Mouse (Mus musculus): ENCODE measurements around the gene Exoc6b. TPM values are rescaled to one million over a fixed set of nuclear protein-coding genes. Genes with fewer than 3 reads are reported as not detected.

The Exoc6b gene
- polyA plus RNA-seq, 1 experiment from 2014 or later: 3.6 TPM

GRCm38 (mm10) chr6:84598725-84599124, 470.6 kb downstream of the Exoc6b start:
- WGBS (ENCODE audit: insufficient replicate concordance): 57% methylated on average over 3 of the region's 3 CpGs
- H3K9ac ChIP-seq (ENCODE audit: low read depth, low read length): no peak overlapping the region
- H3K4me3 ChIP-seq (ENCODE audit: low read depth, low read length): no peak overlapping the region

GRCm38 (mm10) chr6:84594626-84595025, 474.7 kb downstream of the Exoc6b start:
- Histone ChIP-seq H3K4me2 (ENCODE audit: low read depth, low read length) (no peak overlapping the region), H3K27ac (ENCODE audit: low read length) (no peak overlapping the region), H3K4me1 (ENCODE audit: control insufficient read depth, low read depth, low read length) (no peaks in the 10 kb centered on the region), H3K9me3 (replicated peaks; ENCODE audit: control insufficient read depth, low read length) (no peaks in the 10 kb centered on the region), H3K27me3 (ENCODE audit: control insufficient read depth, insufficient read depth, low read depth, low read length) (peaks cover 8% of the 10 kb centered on the region), H3K4me3 (ENCODE audit: low read depth, low read length) (no peak overlapping the region), H3K36me3 (ENCODE audit: control insufficient read depth, insufficient read depth) (no peaks in the 10 kb centered on the region), H3K9ac (ENCODE audit: low read depth, low read length) (no peak overlapping the region)
- ATAC-seq (ENCODE audit: low read depth): no peak
- WGBS (ENCODE audit: insufficient replicate concordance): 59% methylated on average over 3 of the region's 3 CpGs

More at GRCm38 (mm10) chr6:84598725-84599124, 470.6 kb downstream of the Exoc6b start:
- Histone ChIP-seq H3K27ac (ENCODE audit: low read length) (no peak overlapping the region), H3K9me3 (replicated peaks; ENCODE audit: control insufficient read depth, low read length) (no peaks in the 10 kb centered on the region), H3K4me2 (ENCODE audit: low read depth, low read length) (no peak overlapping the region), H3K36me3 (ENCODE audit: control insufficient read depth, insufficient read depth) (no peaks in the 10 kb centered on the region), H3K27me3 (ENCODE audit: control insufficient read depth, insufficient read depth, low read depth, low read length) (no peaks in the 10 kb centered on the region; the same call in 1 of the 2 replicates), H3K4me1 (ENCODE audit: control insufficient read depth, low read depth, low read length) (no peaks in the 10 kb centered on the region)
- no peak for ATAC-seq (ENCODE audit: low read depth)

GRCm38 (mm10) chr6:84593693-84594092, 475.6 kb downstream of the Exoc6b start, which contains the start of gene Cyp26b1:
Gene Cyp26b1, minus strand, starts transcription at chr6:84593908.
- no peak for ATAC-seq (ENCODE audit: low read depth)

GRCm38 (mm10) chr6:84590961-84591745, 478.2 kb downstream of the Exoc6b start:
- Histone ChIP-seq H3K27ac (ENCODE audit: low read length) (no peak overlapping the region), H3K36me3 (ENCODE audit: control insufficient read depth, insufficient read depth) (no peaks in the 10 kb centered on the region), H3K9ac (ENCODE audit: low read depth, low read length) (no peak overlapping the region), H3K9me3 (replicated peaks; ENCODE audit: control insufficient read depth, low read length) (no peaks in the 10 kb centered on the region), H3K4me3 (ENCODE audit: low read depth, low read length) (no peak overlapping the region), H3K4me2 (ENCODE audit: low read depth, low read length) (no peak overlapping the region), H3K27me3 (ENCODE audit: control insufficient read depth, insufficient read depth, low read depth, low read length) (peaks cover 43% of the 10 kb centered on the region), H3K4me1 (ENCODE audit: control insufficient read depth, low read depth, low read length) (peaks cover 3% of the 10 kb centered on the region)
- no peak for ATAC-seq (ENCODE audit: low read depth)
- 44% methylated on average over 6 of the region's 6 CpGs for WGBS (ENCODE audit: insufficient replicate concordance)

More at GRCm38 (mm10) chr6:84593693-84594092, 475.6 kb downstream of the Exoc6b start, which contains the start of gene Cyp26b1:
- H3K4me3 ChIP-seq (ENCODE audit: low read depth, low read length): no peak within 1 kb of the TSS
- H3K9me3 ChIP-seq (replicated peaks; ENCODE audit: control insufficient read depth, low read length): no peaks in the 10 kb centered on the region
- WGBS (ENCODE audit: insufficient replicate concordance): 72% methylated on average over 10 of the region's 10 CpGs
- H3K9ac ChIP-seq (ENCODE audit: low read depth, low read length): no peak within 1 kb of the TSS
- no peak within 1 kb of the TSS for H3K27ac ChIP-seq (ENCODE audit: low read length)
- peaks cover 18% of the 10 kb centered on the region for H3K27me3 ChIP-seq (ENCODE audit: control insufficient read depth, insufficient read depth, low read depth, low read length)
- H3K4me2 ChIP-seq (ENCODE audit: low read depth, low read length): no peak within 1 kb of the TSS
- no peaks in the 10 kb centered on the region for H3K4me1 ChIP-seq (ENCODE audit: control insufficient read depth, low read depth, low read length)
- no peaks in the 10 kb centered on the region for H3K36me3 ChIP-seq (ENCODE audit: control insufficient read depth, insufficient read depth)

- H3K36me3 ChIP-seq (ENCODE audit: control insufficient read depth, insufficient read depth): no peaks in the 10 kb centered on the region
- ATAC-seq (ENCODE audit: low read depth): peak; percentile 47; the same call in 1 of the 2 replicates
- H3K4me1 ChIP-seq (ENCODE audit: control insufficient read depth, low read depth, low read length): peaks cover 3% of the 10 kb centered on the region
- H3K27me3 ChIP-seq (ENCODE audit: control insufficient read depth, insufficient read depth, low read depth, low read length): peaks cover 55% of the 10 kb centered on the region
- H3K9ac ChIP-seq (ENCODE audit: low read depth, low read length): no peak overlapping the region
- H3K9me3 ChIP-seq (replicated peaks; ENCODE audit: control insufficient read depth, low read length): no peaks in the 10 kb centered on the region
- H3K27ac ChIP-seq (ENCODE audit: low read length): no peak overlapping the region
- no peak overlapping the region for H3K4me2 ChIP-seq (ENCODE audit: low read depth, low read length)
- WGBS (ENCODE audit: insufficient replicate concordance): 4% methylated on average over 39 of the region's 39 CpGs
- H3K4me3 ChIP-seq (ENCODE audit: low read depth, low read length): no peak overlapping the region
Observed at GRCm38 (mm10) chr6:84589742-84590686, 479.3 kb downstream of the Exoc6b start.

GRCm38 (mm10) chr6:84588895-84589652, 480.2 kb downstream of the Exoc6b start:
- 2% methylated on average over 54 of the region's 54 CpGs for WGBS (ENCODE audit: insufficient replicate concordance)
- no peak for ATAC-seq (ENCODE audit: low read depth)
- Histone ChIP-seq H3K4me2 (ENCODE audit: low read depth, low read length) (peak overlapping the region; percentile 63), H3K9me3 (replicated peaks; ENCODE audit: control insufficient read depth, low read length) (no peaks in the 10 kb centered on the region), H3K27ac (ENCODE audit: low read length) (no peak overlapping the region), H3K9ac (ENCODE audit: low read depth, low read length) (no peak overlapping the region), H3K4me1 (ENCODE audit: control insufficient read depth, low read depth, low read length) (peaks cover 3% of the 10 kb centered on the region), H3K27me3 (ENCODE audit: control insufficient read depth, insufficient read depth, low read depth, low read length) (peaks cover 64% of the 10 kb centered on the region), H3K36me3 (ENCODE audit: control insufficient read depth, insufficient read depth) (no peaks in the 10 kb centered on the region), H3K4me3 (ENCODE audit: low read depth, low read length) (peak overlapping the region; percentile 46)

- peaks cover 6% of the 10 kb centered on the region for H3K4me1 ChIP-seq (ENCODE audit: control insufficient read depth, low read depth, low read length)
Observed at GRCm38 (mm10) chr6:84588221-84588894, 481.0 kb downstream of the Exoc6b start.

More at GRCm38 (mm10) chr6:84588221-84588894, 481.0 kb downstream of the Exoc6b start:
- Histone ChIP-seq H3K9me3 (replicated peaks; ENCODE audit: control insufficient read depth, low read length) (no peaks in the 10 kb centered on the region), H3K9ac (ENCODE audit: low read depth, low read length) (no peak overlapping the region), H3K4me3 (ENCODE audit: low read depth, low read length) (peak overlapping the region; percentile 46), H3K27me3 (ENCODE audit: control insufficient read depth, insufficient read depth, low read depth, low read length) (peaks cover 71% of the 10 kb centered on the region), H3K36me3 (ENCODE audit: control insufficient read depth, insufficient read depth) (no peaks in the 10 kb centered on the region), H3K27ac (ENCODE audit: low read length) (no peak overlapping the region), H3K4me2 (ENCODE audit: low read depth, low read length) (peak overlapping the region; percentile 63)
- ATAC-seq (ENCODE audit: low read depth): no peak
- under 1% methylated on average over 41 of the region's 41 CpGs for WGBS (ENCODE audit: insufficient replicate concordance)

Data from liver, embryonic 16.5 days (tissue).